Mouse (Mus musculus) layer of hippocampus, adult 18-20 months (tissue): ENCODE results near the gene Tenm4. TPM values are rescaled to one million over a fixed set of nuclear protein-coding genes. Genes with fewer than 3 reads are reported as not detected.

Experiments
- DNase-seq, 2 experiments: peaks; one replicate each; pipeline ENCODE4 v3.0.0; 2022; ENCODE audit warnings: low spot score in 2 of 2
- total RNA-seq, 2 experiments: library from RNA; stranded (reverse); gene quantifications; 2 replicates each; pipeline ENCODE4 v1.2.3; 2021

Tenm4 gene
- total RNA-seq, 2 experiments from 2014 or later, result 107 to 108 TPM

GRCm38 (mm10) chr7:96521956-96522355, 350.9 kb downstream of the Tenm4 start:
- DNase-seq, result peak; percentile 62 to 64

- no peak for DNase-seq
Measured at GRCm38 (mm10) chr7:96523673-96524072, 352.6 kb downstream of the Tenm4 start.

- DNase-seq, result no peak
Measured at GRCm38 (mm10) chr7:96524486-96525205, 353.6 kb downstream of the Tenm4 start.

- DNase-seq, result no peak
Measured at GRCm38 (mm10) chr7:96525344-96525743, 354.3 kb downstream of the Tenm4 start.

GRCm38 (mm10) chr7:96530571-96531426, 359.8 kb downstream of the Tenm4 start:
- no peak for DNase-seq

GRCm38 (mm10) chr7:96531954-96532737, 361.1 kb downstream of the Tenm4 start:
- DNase-seq, result no peak

GRCm38 (mm10) chr7:96532804-96533400, 361.9 kb downstream of the Tenm4 start:
- DNase-seq, result no peak

GRCm38 (mm10) chr7:96536313-96536880, 365.4 kb downstream of the Tenm4 start:
- no peak for DNase-seq

- no peak for DNase-seq
Measured at GRCm38 (mm10) chr7:96539248-96540034, 368.4 kb downstream of the Tenm4 start.

GRCm38 (mm10) chr7:96540458-96541096, 369.5 kb downstream of the Tenm4 start:
- DNase-seq, result no peak

GRCm38 (mm10) chr7:96545979-96546378, 374.9 kb downstream of the Tenm4 start:
- no peak for DNase-seq

- DNase-seq, result no peak
Measured at GRCm38 (mm10) chr7:96551809-96552208, 380.8 kb downstream of the Tenm4 start.

- DNase-seq, result no peak
Measured at GRCm38 (mm10) chr7:96552292-96552860, 381.3 kb downstream of the Tenm4 start.

- DNase-seq, result peak in 1 of 2 experiments; percentile 55
Measured at GRCm38 (mm10) chr7:96554277-96554690, 383.2 kb downstream of the Tenm4 start.

- DNase-seq, result no peak
Measured at GRCm38 (mm10) chr7:96555294-96555693, 384.2 kb downstream of the Tenm4 start.

- no peak for DNase-seq
Measured at GRCm38 (mm10) chr7:96556756-96557155, 385.7 kb downstream of the Tenm4 start.

- DNase-seq, result no peak
Measured at GRCm38 (mm10) chr7:96562890-96563289, 391.8 kb downstream of the Tenm4 start.

GRCm38 (mm10) chr7:96563329-96564065, 392.5 kb downstream of the Tenm4 start:
- DNase-seq, result no peak
